Mouse (Mus musculus): Measurements from ENCODE around the gene Bdp1. TPM values are rescaled to one million over a fixed set of nuclear protein-coding genes. Genes with fewer than 3 reads are reported as not detected.
A peak's percentile ranks its signal among the peaks of the same experiment; 100 is the strongest.

Bdp1 gene
- total and polyA plus RNA-seq, 3 experiments = 6.2 to 103 (median 59.3) TPM

DNA sequence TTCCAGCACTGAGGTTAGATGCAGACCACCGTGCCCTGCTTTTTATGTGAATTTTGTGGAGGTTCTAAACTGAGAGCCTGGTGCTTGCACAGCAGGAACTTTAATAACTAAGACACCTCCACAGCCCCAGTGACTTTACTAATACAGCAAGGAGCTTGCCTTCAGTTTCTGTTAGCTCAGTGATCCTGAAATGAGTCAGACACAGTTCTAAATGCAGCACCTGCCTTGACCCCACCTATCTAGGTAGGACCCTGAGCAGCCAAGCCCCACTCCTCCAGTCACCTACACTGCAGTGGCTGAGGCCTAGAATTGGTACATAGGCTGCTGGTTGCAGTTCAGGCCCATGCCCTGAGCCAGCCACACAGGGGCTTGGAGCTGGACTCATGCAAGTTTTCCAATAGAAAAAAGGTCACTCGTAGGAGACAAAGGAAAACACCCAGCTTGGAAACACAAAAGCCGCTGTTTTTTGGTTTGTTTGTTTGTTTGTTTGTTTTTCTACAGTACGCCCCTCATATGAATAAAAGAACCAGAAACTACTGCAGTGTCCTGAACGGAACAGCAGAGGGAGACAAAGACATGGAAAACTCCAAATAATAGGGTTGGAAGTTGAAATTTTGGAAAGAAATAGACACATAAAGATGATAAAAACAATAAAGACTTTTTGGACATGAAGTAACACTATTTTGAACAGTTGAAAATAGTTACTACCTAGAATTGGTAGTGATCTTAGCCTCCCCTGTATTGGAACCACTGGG is 8.5 kb upstream of the Bdp1 start:
- Histone ChIP-seq H3K4me3 (ENCODE audit: low read depth, low read length) (no peak overlapping the region), H3K9me3 (replicated peaks) (no peaks in the 10 kb centered on the region), H3K27me3 (ENCODE audit: insufficient read depth, low read length) (peaks cover 5% of the 10 kb centered on the region), H3K4me1 (ENCODE audit: insufficient read depth, low read depth, low read length) (peaks cover 15% of the 10 kb centered on the region), H3K36me3 (replicated peaks) (peaks cover 2% of the 10 kb centered on the region)
- ATAC-seq (ENCODE audit: extremely low read depth, insufficient number of reproducible peaks, low FRiP score, poor library complexity, severe bottlenecking) = peak; percentile 34; the same call in 1 of the 2 replicates
- no peak for DNase-seq (ENCODE audit: low spot score)
- TF ChIP-seq TAL1 (conservative IDR thresholded peaks at IDR 0.05; ENCODE audit: low read depth, low read length) (no peak), CTCF (IDR thresholded peaks at IDR 0.05; ENCODE audit: low read depth, low read length) (no peak), POLR2AphosphoS5 (IDR thresholded peaks at IDR 0.05; ENCODE audit: insufficient replicate concordance, low read depth, low read length) (no peak), GATA2 (IDR thresholded peaks at IDR 0.05; ENCODE audit: borderline replicate concordance, low read depth, low read length) (no peak), GATA1 (IDR thresholded peaks at IDR 0.05; ENCODE audit: borderline replicate concordance, low read length) (no peak)

- TF ChIP-seq GATA2 (IDR thresholded peaks at IDR 0.05; ENCODE audit: borderline replicate concordance, low read depth, low read length) (no peak), GATA1 (IDR thresholded peaks at IDR 0.05; ENCODE audit: borderline replicate concordance, low read length) (no peak), CTCF (IDR thresholded peaks at IDR 0.05; ENCODE audit: low read depth, low read length) (no peak), POLR2AphosphoS5 (IDR thresholded peaks at IDR 0.05; ENCODE audit: insufficient replicate concordance, low read depth, low read length) (no peak), TAL1 (conservative IDR thresholded peaks at IDR 0.05; ENCODE audit: low read depth, low read length) (no peak)
- ATAC-seq (ENCODE audit: extremely low read depth, insufficient number of reproducible peaks, low FRiP score, poor library complexity, severe bottlenecking) (no peak; the same call in 1 of the 2 replicates), DNase-seq (ENCODE audit: low spot score) (peak; percentile 80)
- Histone ChIP-seq H3K36me3 (replicated peaks) (peaks cover 2% of the 10 kb centered on the region), H3K4me1 (ENCODE audit: insufficient read depth, low read depth, low read length) (peaks cover 25% of the 10 kb centered on the region), H3K27me3 (ENCODE audit: insufficient read depth, low read length) (no peaks in the 10 kb centered on the region), H3K4me3 (ENCODE audit: low read depth, low read length) (peak within 1 kb of the TSS; percentile 77), H3K9me3 (replicated peaks) (no peaks in the 10 kb centered on the region)
These were observed 4.0 kb upstream of the Bdp1 start, which contains the start of gene Serf1 for GRCm38 (mm10) chr13:100107652-100108472. Gene Serf1, plus strand, starts transcription at chr13:100108012.

DNA sequence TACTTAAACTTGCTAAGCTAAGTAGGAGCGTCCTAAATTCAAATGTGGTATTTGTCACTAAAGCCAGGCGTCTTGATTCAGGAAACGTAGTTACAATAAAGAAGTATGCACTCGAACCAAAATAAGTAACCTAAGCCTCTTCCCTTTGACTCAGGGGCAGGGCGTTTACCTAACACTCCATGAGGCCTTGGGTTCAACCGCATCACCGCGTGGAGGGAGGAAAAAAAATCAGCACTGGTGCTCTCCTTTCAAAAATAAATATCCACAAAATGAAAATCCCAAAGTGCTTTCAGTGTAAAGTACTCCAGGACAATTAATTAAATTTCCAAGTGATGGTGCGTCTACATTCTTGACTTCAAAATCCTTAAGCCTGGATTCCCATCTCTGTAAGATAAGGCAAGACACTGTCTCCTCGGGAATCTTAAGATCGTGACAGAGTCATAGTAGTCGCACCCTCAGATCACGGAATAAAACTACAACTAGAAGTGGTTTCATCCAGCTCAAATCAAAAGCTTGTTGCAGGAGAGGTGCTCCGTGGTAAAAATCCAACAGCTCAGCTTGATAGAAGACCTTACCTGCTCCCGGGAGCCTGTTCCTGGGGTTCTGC is 715 bp downstream of the Bdp1 start:
- H3K36me3 ChIP-seq (replicated peaks) = peaks cover 20% of the 10 kb centered on the region
- no peaks in the 10 kb centered on the region for H3K9me3 ChIP-seq (replicated peaks)
- DNase-seq (ENCODE audit: low spot score) (peak; percentile 17), ATAC-seq (ENCODE audit: extremely low read depth, insufficient number of reproducible peaks, low FRiP score, poor library complexity, severe bottlenecking) (no peak)
- H3K27me3 ChIP-seq (ENCODE audit: insufficient read depth, low read length) = no peaks in the 10 kb centered on the region
- peaks cover 45% of the 10 kb centered on the region for H3K4me1 ChIP-seq (ENCODE audit: insufficient read depth, low read depth, low read length)
- TF ChIP-seq GATA1 (IDR thresholded peaks at IDR 0.05; ENCODE audit: borderline replicate concordance, low read length) (no peak), CTCF (IDR thresholded peaks at IDR 0.05; ENCODE audit: low read depth, low read length) (no peak), TAL1 (conservative IDR thresholded peaks at IDR 0.05; ENCODE audit: low read depth, low read length) (no peak), GATA2 (IDR thresholded peaks at IDR 0.05; ENCODE audit: borderline replicate concordance, low read depth, low read length) (no peak), POLR2AphosphoS5 (IDR thresholded peaks at IDR 0.05; ENCODE audit: insufficient replicate concordance, low read depth, low read length) (no peak)
- peak overlapping the region; percentile 90 for H3K4me3 ChIP-seq (ENCODE audit: low read depth, low read length)

GRCm38 (mm10) chr13:100098808-100099207 is 5.1 kb downstream of the Bdp1 start:
- no peaks in the 10 kb centered on the region for H3K27me3 ChIP-seq (ENCODE audit: insufficient read depth, low read length)
- no peak for DNase-seq (ENCODE audit: low spot score)
- ATAC-seq (ENCODE audit: extremely low read depth, insufficient number of reproducible peaks, low FRiP score, poor library complexity, severe bottlenecking) = peak; percentile 64

DNA sequence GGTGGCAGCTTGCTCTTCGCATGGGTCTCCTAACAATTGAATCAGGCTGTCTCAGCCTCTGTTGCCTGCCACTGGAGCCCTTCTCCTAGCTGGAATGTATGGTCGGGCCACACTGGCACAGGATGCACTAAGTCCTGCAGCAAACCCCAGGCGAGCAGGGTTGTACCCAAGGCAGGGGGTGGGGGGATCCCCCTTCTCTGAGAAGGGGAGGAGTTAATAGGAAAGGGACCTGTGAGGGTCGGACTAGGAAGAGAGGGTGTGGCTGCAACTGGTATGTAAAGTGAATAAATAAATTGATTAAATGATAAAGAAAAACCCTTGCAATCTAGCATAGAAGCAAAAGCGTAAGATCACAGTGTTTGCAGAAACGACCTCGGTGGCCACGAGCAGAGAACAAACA is 32.4 kb downstream of the Bdp1 start:
- H3K4me3 ChIP-seq (ENCODE audit: low read depth, low read length) = no peak overlapping the region
- no peaks in the 10 kb centered on the region for H3K27me3 ChIP-seq (ENCODE audit: insufficient read depth, low read length)
- no peaks in the 10 kb centered on the region for H3K9me3 ChIP-seq (replicated peaks)
- no peak for TF ChIP-seq GATA1 (IDR thresholded peaks at IDR 0.05; ENCODE audit: borderline replicate concordance, low read length)
- no peak for TF ChIP-seq POLR2AphosphoS5 (IDR thresholded peaks at IDR 0.05; ENCODE audit: insufficient replicate concordance, low read depth, low read length)
- no peak for TF ChIP-seq GATA2 (IDR thresholded peaks at IDR 0.05; ENCODE audit: borderline replicate concordance, low read depth, low read length)
- no peak for TF ChIP-seq TAL1 (conservative IDR thresholded peaks at IDR 0.05; ENCODE audit: low read depth, low read length)
- no peak for TF ChIP-seq CTCF (IDR thresholded peaks at IDR 0.05; ENCODE audit: low read depth, low read length)
- peaks cover 87% of the 10 kb centered on the region for H3K36me3 ChIP-seq (replicated peaks)
- DNase-seq (ENCODE audit: low spot score) = no peak
- no peak for ATAC-seq (ENCODE audit: extremely low read depth, insufficient number of reproducible peaks, low FRiP score, poor library complexity, severe bottlenecking)
- H3K4me1 ChIP-seq (ENCODE audit: insufficient read depth, low read depth, low read length) = peaks cover 7% of the 10 kb centered on the region; the same call in 1 of the 2 replicates

More at GRCm38 (mm10) chr13:100098808-100099207, 5.1 kb downstream of the Bdp1 start:
- peaks cover 28% of the 10 kb centered on the region for H3K4me1 ChIP-seq (ENCODE audit: insufficient read depth, low read depth, low read length)
- H3K36me3 ChIP-seq (replicated peaks) = peaks cover 61% of the 10 kb centered on the region
- H3K4me3 ChIP-seq (ENCODE audit: low read depth, low read length) = no peak overlapping the region; the same call in 1 of the 2 replicates
- TF ChIP-seq POLR2AphosphoS5 (IDR thresholded peaks at IDR 0.05; ENCODE audit: insufficient replicate concordance, low read depth, low read length) (no peak), GATA2 (IDR thresholded peaks at IDR 0.05; ENCODE audit: borderline replicate concordance, low read depth, low read length) (no peak), GATA1 (IDR thresholded peaks at IDR 0.05; ENCODE audit: borderline replicate concordance, low read length) (no peak), CTCF (IDR thresholded peaks at IDR 0.05; ENCODE audit: low read depth, low read length) (no peak), TAL1 (conservative IDR thresholded peaks at IDR 0.05; ENCODE audit: low read depth, low read length) (no peak)
- no peaks in the 10 kb centered on the region for H3K9me3 ChIP-seq (replicated peaks)

All from G1E (cell line).